Mouse (Mus musculus) naive thymus-derived CD4-positive, alpha-beta T cell, adult 2 months (primary cell): ENCODE data around the gene Pak7.
"Not testable (repeated sequence)": the region's sequence is repeated elsewhere in the genome, so short reads cannot be mapped to it uniquely, and the experiment has no call there.

Experiments
- DNase-seq: peaks from one replicate; pipeline ENCODE4 v3.0.0-alpha.2; 2011; ENCODE audit warnings: low read depth

Pak7 gene

GRCm38 (mm10) chr2:136387181-136388131 lies at the start of gene Pak7:
Pak7 (minus strand) TSS chr2:136387967.
- no peak for DNase-seq

DNA sequence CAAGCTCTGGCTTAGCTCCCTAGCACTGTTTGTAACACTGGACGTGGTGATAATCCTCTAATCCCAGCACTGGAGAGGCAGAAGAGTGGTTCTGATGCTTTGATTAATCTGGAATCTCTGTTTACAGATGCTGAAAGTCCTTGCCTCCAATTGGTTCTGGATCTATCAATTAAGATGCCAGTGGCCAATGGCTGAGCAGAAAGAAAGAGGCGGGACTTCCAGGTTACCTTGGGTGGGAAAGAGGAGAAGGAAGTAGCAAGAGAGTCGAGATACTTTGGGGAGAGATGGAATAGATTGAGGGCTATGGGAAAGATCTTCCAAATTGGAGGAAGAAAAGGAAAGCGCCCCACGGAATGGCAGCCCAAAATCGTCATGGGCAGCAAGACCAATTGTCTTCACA lies 37.8 kb upstream of the Pak7 start:
- DNase-seq: no peak

- DNase-seq: no peak
These were observed 31.8 kb upstream of the Pak7 start for GRCm38 (mm10) chr2:136419543-136419942.

DNA sequence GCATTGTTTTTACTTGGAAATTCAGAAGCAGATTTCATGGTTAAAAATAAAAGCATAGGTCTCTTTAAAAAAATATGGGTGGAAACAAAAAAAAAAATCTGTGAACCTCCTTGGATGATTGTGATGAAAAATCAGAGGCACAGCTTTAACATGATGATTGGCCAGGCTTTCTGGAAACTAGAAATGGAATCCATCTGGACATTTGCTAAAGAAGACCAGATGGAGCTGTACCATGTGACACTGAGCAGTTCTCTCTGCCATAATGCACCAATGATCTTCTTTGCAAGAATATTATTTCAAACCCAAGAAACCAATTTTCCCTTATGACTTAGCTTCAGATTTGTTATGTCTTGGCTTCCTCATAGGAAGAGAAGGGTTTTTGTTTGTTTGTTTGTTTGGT lies 28.6 kb upstream of the Pak7 start:
- DNase-seq: no peak

- DNase-seq: no peak
These were observed 14.8 kb upstream of the Pak7 start for GRCm38 (mm10) chr2:136402587-136402986.

DNA sequence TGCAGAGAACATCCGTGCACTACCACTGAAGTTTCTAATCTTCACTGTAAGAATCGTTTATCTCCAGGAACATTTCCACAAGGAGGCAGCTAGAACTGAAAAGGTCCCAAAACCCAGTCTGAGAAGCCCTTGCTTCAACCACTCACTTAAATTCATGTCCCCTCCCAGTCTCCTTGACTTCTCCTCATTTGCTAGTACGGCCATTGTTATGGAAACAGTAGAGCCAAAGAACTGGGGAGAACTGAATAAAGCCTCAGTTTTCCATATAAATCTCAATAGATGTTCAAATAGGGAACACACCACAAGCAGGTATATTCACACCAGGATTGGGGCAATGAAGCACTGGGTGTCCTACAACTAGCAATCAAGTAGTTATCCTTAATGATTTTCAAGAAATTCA lies 12.4 kb downstream of the Pak7 start:
- DNase-seq: no peak

DNA sequence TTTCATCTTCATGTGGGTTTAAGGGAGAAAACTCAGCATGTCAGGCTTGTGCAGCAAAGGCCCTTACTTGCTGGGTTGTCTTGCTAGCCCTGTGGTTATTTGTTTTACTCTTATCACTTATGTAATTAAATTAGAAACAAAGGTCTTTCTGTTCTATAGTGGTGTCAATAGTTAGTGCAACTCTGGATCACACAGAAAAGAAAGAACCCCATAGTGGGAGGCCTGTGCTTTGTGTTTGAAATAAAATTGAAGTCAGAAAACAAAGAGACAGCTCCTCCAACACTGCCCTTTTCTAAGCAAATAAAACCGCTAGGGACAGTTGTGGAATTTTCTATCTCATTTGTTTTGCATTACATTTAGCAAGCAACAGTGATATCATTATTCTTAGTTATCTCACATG lies 15.4 kb downstream of the Pak7 start:
- no peak for DNase-seq

- DNase-seq: no peak
These were observed 36.2 kb downstream of the Pak7 start for GRCm38 (mm10) chr2:136351393-136352096.

- no peak for DNase-seq
These were observed 37.3 kb downstream of the Pak7 start for GRCm38 (mm10) chr2:136350459-136350858.

GRCm38 (mm10) chr2:136349671-136350275 lies 38.0 kb downstream of the Pak7 start:
- DNase-seq: no peak

GRCm38 (mm10) chr2:136344240-136344780 lies 43.5 kb downstream of the Pak7 start:
- DNase-seq: not testable (repeated sequence)

- no peak for DNase-seq
These were observed 57.8 kb downstream of the Pak7 start for GRCm38 (mm10) chr2:136329974-136330373.

GRCm38 (mm10) chr2:136325646-136326045 lies 62.1 kb downstream of the Pak7 start:
- DNase-seq: no peak

- DNase-seq: no peak
These were observed 78.5 kb downstream of the Pak7 start for GRCm38 (mm10) chr2:136309313-136309712.

- no peak for DNase-seq
These were observed 79.0 kb downstream of the Pak7 start for GRCm38 (mm10) chr2:136308743-136309142.

DNA sequence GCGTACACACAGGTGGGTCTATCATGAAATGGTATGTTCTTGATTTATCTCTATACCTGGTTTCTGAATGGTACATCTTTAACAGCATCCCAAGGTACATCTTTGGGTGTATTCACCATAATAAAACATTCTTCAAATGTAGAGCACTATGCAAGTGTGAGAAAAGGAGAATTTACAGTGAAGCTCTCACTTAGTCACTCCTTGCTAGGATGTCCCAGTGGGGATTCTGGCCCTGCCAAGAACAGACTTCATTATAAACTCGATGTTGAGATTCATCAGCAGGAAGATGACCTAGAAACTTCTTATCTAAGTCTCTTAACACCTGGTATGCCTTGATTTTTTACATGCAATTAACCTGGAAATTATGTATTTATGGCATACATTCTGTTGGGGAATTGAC lies 85.6 kb downstream of the Pak7 start:
- DNase-seq: no peak

DNA sequence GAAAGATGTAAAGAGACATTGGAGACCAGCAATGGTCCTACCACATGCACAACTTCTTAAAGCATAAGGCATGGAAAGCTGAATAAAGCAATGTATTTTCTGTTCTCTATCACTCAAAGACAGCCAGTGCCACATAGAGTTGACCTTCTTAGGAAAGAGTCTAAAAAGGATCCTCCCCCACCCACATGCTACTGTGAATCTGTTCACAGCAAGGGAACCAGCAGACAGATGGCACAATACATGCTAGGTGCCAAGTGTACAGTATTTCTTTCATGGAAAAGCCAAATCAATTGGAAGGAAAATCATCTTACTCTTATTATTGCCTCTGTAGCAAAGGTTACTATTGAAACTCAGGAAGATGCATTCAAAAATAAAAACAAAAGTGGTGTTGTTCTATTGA lies 86.4 kb downstream of the Pak7 start:
- no peak for DNase-seq

GRCm38 (mm10) chr2:136297371-136297770 lies 90.4 kb downstream of the Pak7 start:
- DNase-seq: no peak

GRCm38 (mm10) chr2:136282043-136282442 lies 105.7 kb downstream of the Pak7 start:
- no peak for DNase-seq

DNA sequence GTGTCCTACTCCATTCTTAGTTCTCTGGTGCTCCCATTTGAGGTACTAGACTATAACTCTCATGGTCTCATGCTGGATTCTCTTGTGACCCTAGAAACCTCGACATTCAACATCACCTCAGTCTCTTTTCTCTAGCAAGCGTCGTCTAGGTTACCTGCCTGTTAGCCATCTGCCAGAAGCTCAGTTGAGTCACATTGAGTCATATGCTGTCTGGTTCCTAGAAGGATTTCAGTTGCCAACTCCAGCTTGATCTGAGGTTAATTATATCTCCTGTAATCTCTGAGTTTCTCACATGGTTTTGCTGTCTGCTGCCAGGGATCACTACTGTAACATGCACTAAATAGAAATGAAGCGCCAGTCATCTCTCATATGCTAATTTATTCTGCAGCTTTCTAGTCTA lies 145.8 kb downstream of the Pak7 start:
- not testable (repeated sequence) for DNase-seq

- no peak for DNase-seq
These were observed 156.5 kb downstream of the Pak7 start for GRCm38 (mm10) chr2:136231228-136231627.

- DNase-seq: no peak
These were observed 183.7 kb downstream of the Pak7 start for GRCm38 (mm10) chr2:136204034-136204433.
